Mouse (Mus musculus): ENCODE measurements around the gene Armh3.

DNA sequence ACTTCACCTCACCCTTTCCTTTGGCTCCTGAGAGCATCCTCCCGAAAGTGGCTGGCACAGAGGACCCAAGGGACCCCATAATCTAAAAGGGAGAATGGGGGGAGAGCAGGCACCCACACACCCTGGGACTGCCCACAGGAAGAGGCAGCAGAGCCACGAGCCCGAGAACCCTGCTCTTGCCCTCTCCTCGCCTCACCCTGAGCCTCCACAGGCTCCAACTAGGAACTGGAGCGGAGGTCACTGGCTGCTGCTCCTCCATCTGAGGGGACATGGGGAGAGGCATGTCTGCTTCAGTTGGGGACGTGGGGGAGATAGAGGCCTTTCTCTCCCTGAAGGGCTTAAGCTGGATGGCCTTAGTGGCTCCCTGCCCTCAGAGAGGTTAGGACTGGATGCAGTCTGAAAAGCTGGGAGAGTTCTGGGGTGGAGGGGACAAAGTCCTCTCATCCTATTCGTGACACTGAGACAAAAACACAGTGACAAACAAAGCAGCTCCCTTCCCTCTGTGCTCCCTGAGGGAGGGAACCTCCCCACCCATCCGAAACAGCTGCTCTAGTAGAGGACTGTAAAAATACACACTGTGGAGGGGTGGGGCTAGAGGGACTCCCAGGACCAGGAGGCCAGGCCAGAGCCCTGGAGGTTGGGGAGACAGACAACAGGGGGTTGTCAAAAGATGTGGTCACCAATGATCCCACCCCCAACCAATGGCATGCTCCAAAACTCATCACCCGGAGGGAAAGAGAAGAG is 33.6 kb upstream of the Armh3 start:
- no peak for TF ChIP-seq CTCF (IDR thresholded peaks at IDR 0.05; ENCODE audit: extremely low read depth, insufficient read depth, low read length)
- no peak for TF ChIP-seq POLR2A (IDR thresholded peaks at IDR 0.05; ENCODE audit: extremely low read depth, insufficient read depth, low read length)

Data from cortical plate, adult 2 months (tissue).